Mouse (Mus musculus) granulocyte monocyte progenitor cell, adult 5-6 weeks (primary cell): ENCODE measurements around the gene Rbm38. TPM values are rescaled to one million over a fixed set of nuclear protein-coding genes. Genes with fewer than 3 reads are reported as not detected.
A peak's percentile ranks its signal among the peaks of the same experiment; 100 is the strongest.

Source experiments
- ATAC-seq: replicated peaks from 2 replicates; pipeline ENCODE4 v1.8.0; 2016; ENCODE audit warnings: mild to moderate bottlenecking, moderate TSS enrichment, inconsistent platforms; ENCODE audit not compliant: poor library complexity, severe bottlenecking
- total RNA-seq, 2 experiments: library from RNA; stranded (forward) in 1 of 2; stranded (reverse) in 1 of 2; fragments of 200-712, 200-1000 nt in 1 of 2; fragments of >200 nt in 1 of 2; fragmentation: Nextera tagmentation in 1 of 2; gene quantifications; 2 replicates each; pipeline ENCODE4 v1.2.3; 2014 to 2017

Gene Rbm38
- total RNA-seq, 2 experiments from 2014 or later, result 60.4 to 197 TPM

GRCm38 (mm10) chr2:173034998-173035397 lies 14.7 kb downstream of the Rbm38 start:
- ATAC-seq, result peak; percentile 33

GRCm38 (mm10) chr2:173035653-173036052 lies 15.4 kb downstream of the Rbm38 start:
- no peak for ATAC-seq

GRCm38 (mm10) chr2:173036055-173036454 lies 15.8 kb downstream of the Rbm38 start:
- ATAC-seq, result no peak

GRCm38 (mm10) chr2:173036611-173037010 lies 16.3 kb downstream of the Rbm38 start:
- ATAC-seq, result no peak; the same call in 1 of the 2 replicates

GRCm38 (mm10) chr2:173037347-173037746 lies 17.0 kb downstream of the Rbm38 start:
- ATAC-seq, result no peak

- ATAC-seq, result no peak
Measured at GRCm38 (mm10) chr2:173037827-173038607, 17.7 kb downstream of the Rbm38 start.

- ATAC-seq, result no peak
Measured at GRCm38 (mm10) chr2:173039041-173039440, 18.7 kb downstream of the Rbm38 start.

- ATAC-seq, result peak; percentile 66
Measured at GRCm38 (mm10) chr2:173040803-173041202, 20.5 kb downstream of the Rbm38 start.

- no peak for ATAC-seq
Measured at GRCm38 (mm10) chr2:173041242-173041641, 20.9 kb downstream of the Rbm38 start.

GRCm38 (mm10) chr2:173041893-173042292 lies 21.6 kb downstream of the Rbm38 start:
- no peak for ATAC-seq

- ATAC-seq, result no peak
Measured at GRCm38 (mm10) chr2:173042504-173043162, 22.3 kb downstream of the Rbm38 start.

GRCm38 (mm10) chr2:173044198-173044970 lies 24.1 kb downstream of the Rbm38 start:
- no peak for ATAC-seq

- ATAC-seq, result peak; percentile 81
Measured at GRCm38 (mm10) chr2:173046582-173047297, 26.4 kb downstream of the Rbm38 start.

- ATAC-seq, result no peak
Measured at GRCm38 (mm10) chr2:173047471-173047870, 27.2 kb downstream of the Rbm38 start.

- ATAC-seq, result no peak
Measured at GRCm38 (mm10) chr2:173048041-173048745, 27.9 kb downstream of the Rbm38 start.

GRCm38 (mm10) chr2:173049231-173049630 lies 28.9 kb downstream of the Rbm38 start:
- ATAC-seq, result no peak

GRCm38 (mm10) chr2:173049817-173050216 lies 29.5 kb downstream of the Rbm38 start:
- ATAC-seq, result no peak

- no peak for ATAC-seq
Measured at GRCm38 (mm10) chr2:173050604-173051382, 30.5 kb downstream of the Rbm38 start.

- ATAC-seq, result no peak
Measured at GRCm38 (mm10) chr2:173052881-173053280, 32.6 kb downstream of the Rbm38 start.
